25 mouse cellular contexts compared by ENCODE assay signal in genomic region chr9:55507922-55508321, GRCm38 (mm10). TPM values are rescaled to one million over a fixed set of nuclear protein-coding genes. Genes with fewer than 3 reads are reported as not detected.
DNase-seq lines count a peak whose midpoint lies in the region; ATAC-seq and TF ChIP-seq lines count a peak whose summit lies in the region.
"Had no signal": no experiment of that assay in that cellular context is flagged by ENCODE, and none has a peak within 500 bp of the region (broad histone marks: within the 10 kb centered on the region; RNA-seq: fewer than 3 reads in every experiment).

No protein-coding gene starts in this region.

- no peaks in the 10 kb centered on the region for H3K27me3 ChIP-seq in lung, embryonic 14.5 days (ENCODE audit: insufficient read depth, low read length)
- H3K27me3 ChIP-seq: CH12.LX; embryonic facial prominence, embryonic 12.5 days; forebrain, embryonic 15.5 days; limb, embryonic 13.5 days; lung, embryonic 15.5 days had no signal

- no peak overlapping the region for H3K4me2 ChIP-seq in lung, embryonic 14.5 days
- H3K4me2 ChIP-seq: embryonic facial prominence, embryonic 12.5 days; forebrain, embryonic 15.5 days; limb, embryonic 13.5 days; lung, embryonic 15.5 days had no signal

- no peak overlapping the region for H3K9ac ChIP-seq in lung, embryonic 14.5 days
- H3K9ac ChIP-seq: embryonic facial prominence, embryonic 12.5 days; forebrain, embryonic 15.5 days; limb, embryonic 13.5 days; lung, embryonic 15.5 days had no signal

- 78% methylated on average over 3 of the region's 3 CpGs for WGBS in lung, embryonic 14.5 days

- no peak overlapping the region for H3K27ac ChIP-seq in lung, embryonic 14.5 days (ENCODE audit: low read depth)
- H3K27ac ChIP-seq: embryonic facial prominence, embryonic 12.5 days; forebrain, embryonic 15.5 days; hindbrain, postnatal 0 days; limb, embryonic 13.5 days; lung, embryonic 15.5 days had no signal

- H3K9me3 ChIP-seq in lung, embryonic 14.5 days (ENCODE audit: low read depth, low read length), result no peaks in the 10 kb centered on the region
- H3K9me3 ChIP-seq: embryonic facial prominence, embryonic 12.5 days; forebrain, embryonic 15.5 days; limb, embryonic 13.5 days; lung, embryonic 15.5 days had no signal

- TF ChIP-seq CTCF in lung, embryonic 14.5 days (IDR thresholded peaks at IDR 0.05; ENCODE audit: low read depth), result no peak

- H3K4me3 ChIP-seq in lung, embryonic 14.5 days (ENCODE audit: low read depth, low read length), result no peak overlapping the region
- H3K4me3 ChIP-seq: embryonic facial prominence, embryonic 12.5 days; forebrain, embryonic 15.5 days; limb, embryonic 13.5 days; lung, embryonic 15.5 days had no signal

- DNase-seq in gastrocnemius, adult 18-20 months (ENCODE audit: low spot score), result peak; percentile 52
- no peak for DNase-seq in gastrocnemius, postnatal 10 days
- peak; percentile 30 for DNase-seq in kidney, postnatal 10 days
- no peak for DNase-seq in kidney, adult 9 months
- peak; percentile 21 for DNase-seq in gastrocnemius, postnatal 25 days
- peak; percentile 8 for DNase-seq in lung, embryonic 14.5 days
- no peak for DNase-seq in yolk sac, embryonic 10.5 days (ENCODE audit: low spot score)
- no peak for DNase-seq in adrenal gland, adult 2 months
- DNase-seq: adrenal gland, adult 8-10 months; cerebellum, adult 11-12 months; kidney, adult 8-10 months; spleen, adult 18-20 months; thymus, adult 18-20 months had no signal

- no peaks in the 10 kb centered on the region for H3K4me1 ChIP-seq in lung, embryonic 14.5 days (ENCODE audit: insufficient read depth)

- no peak for ATAC-seq in lung, embryonic 14.5 days (ENCODE audit: insufficient read depth)
- ATAC-seq: forebrain, embryonic 15.5 days; hindbrain, postnatal 0 days; midbrain, embryonic 16.5 days had no signal

- H3K36me3 ChIP-seq in lung, embryonic 14.5 days (ENCODE audit: insufficient read depth), result no peaks in the 10 kb centered on the region
- H3K36me3 ChIP-seq: embryonic facial prominence, embryonic 12.5 days; forebrain, embryonic 15.5 days; lung, embryonic 15.5 days had no signal

RNA-seq across cellular contexts. Expression of gene Etfa, which starts 4.1 kb away (rescaled TPM):
- total RNA-seq in gastrocnemius, adult 18-20 months (2021), result 100 to 1,000 TPM; 260 to 304 TPM
- total RNA-seq in gastrocnemius, postnatal 10 days (2021), result 100 to 1,000 TPM; 216 to 261 TPM
- 100 to 1,000 TPM; 245 to 247 TPM for total RNA-seq in gastrocnemius, postnatal 25 days (2021)
- 194 and 201 TPM in 2 replicates for polyA plus RNA-seq in lung, embryonic 14.5 days (2014; fragmentation: Nextera tagmentation; extraction: Ambion mirVana)
- total RNA-seq in adrenal gland, adult 2 months (2021), result 100 to 1,000 TPM; 394 to 566 TPM
- polyA plus RNA-seq in adrenal gland, adult 2 months (2012; rRNA removed), result 82.0 and 95.3 TPM in 2 replicates

RNA-seq across cellular contexts. Expression of gene Isl2, which starts 30.6 kb away (rescaled TPM):
- total RNA-seq in gastrocnemius, adult 18-20 months (2021), result not detected
- total RNA-seq in gastrocnemius, postnatal 10 days (2021), result not detected
- not detected for total RNA-seq in gastrocnemius, postnatal 25 days (2021)
- polyA plus RNA-seq in lung, embryonic 14.5 days (2014; fragmentation: Nextera tagmentation; extraction: Ambion mirVana), result 0.12 TPM in 1 of 2 replicates, not detected in the other
- total RNA-seq in adrenal gland, adult 2 months (2021), result not detected
- polyA plus RNA-seq in adrenal gland, adult 2 months (2012; rRNA removed), result not detected in 2 replicates
- total RNA-seq: adrenal gland, adult 8-10 months; gastrocnemius, postnatal 36 days; hematopoietic stem cell, adult 5-6 weeks; layer of hippocampus, postnatal 14 days; left cerebral cortex, postnatal 10 days; megakaryocyte-erythroid progenitor cell, adult 5-6 weeks had no signal

Comparison
In these comparisons a context has a peak if more than half of its experiments do, and no peak if none do; other contexts are left out.
1. DNase-seq: peak in gastrocnemius, adult 18-20 months (single experiment), kidney, postnatal 10 days (single experiment), gastrocnemius, postnatal 25 days (single experiment) and lung, embryonic 14.5 days (single experiment); none in gastrocnemius, postnatal 10 days (single experiment), kidney, adult 9 months (single experiment), yolk sac, embryonic 10.5 days (single experiment) and adrenal gland, adult 2 months (single experiment).